In the genomic region with DNA sequence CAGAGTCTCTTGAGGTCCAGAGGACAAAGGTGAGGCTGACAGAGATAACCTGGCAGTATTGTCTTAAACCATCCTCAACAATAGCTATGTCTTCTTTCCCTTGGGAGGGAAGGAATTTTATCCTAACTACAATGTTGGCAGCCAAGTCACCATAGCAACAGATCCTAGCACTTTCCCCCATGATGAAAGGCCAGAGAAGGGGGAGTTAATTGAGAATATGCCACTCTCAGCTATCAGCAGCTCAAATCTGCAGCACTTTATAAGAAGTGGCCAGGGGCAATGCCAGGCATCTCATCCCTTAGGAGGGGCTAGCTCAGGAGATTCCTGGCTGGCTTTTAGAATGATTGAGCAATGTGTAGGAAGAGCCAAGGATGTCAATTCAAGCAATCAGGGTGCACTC, we compare ENCODE assay signal across 20 mouse cellular contexts.
DNase-seq lines count a peak whose midpoint lies in the region; ATAC-seq and TF ChIP-seq lines count a peak whose summit lies in the region.
"Had no signal": no experiment of that assay in that cellular context is flagged by ENCODE, and none has a peak within 500 bp of the region (broad histone marks: within the 10 kb centered on the region; RNA-seq: fewer than 3 reads in every experiment).

No protein-coding gene starts in this region.

- no peaks in the 10 kb centered on the region for H3K36me3 ChIP-seq in forebrain, postnatal 0 days (ENCODE audit: insufficient read depth)
- no peaks in the 10 kb centered on the region for H3K36me3 ChIP-seq in forebrain, embryonic 11.5 days (ENCODE audit: control insufficient read depth, insufficient read depth, low read length)
- H3K36me3 ChIP-seq in hindbrain, postnatal 0 days (ENCODE audit: insufficient read depth, low read length), result no peaks in the 10 kb centered on the region
- H3K36me3 ChIP-seq in hindbrain, embryonic 13.5 days, result no peaks in the 10 kb centered on the region
- no peaks in the 10 kb centered on the region for H3K36me3 ChIP-seq in midbrain, embryonic 13.5 days
- no peaks in the 10 kb centered on the region for H3K36me3 ChIP-seq in midbrain, postnatal 0 days (ENCODE audit: insufficient read depth, low read length)
- H3K36me3 ChIP-seq: embryonic facial prominence, embryonic 12.5 days; forebrain, embryonic 12.5 days; intestine, embryonic 15.5 days had no signal

- no peak overlapping the region for H3K9ac ChIP-seq in forebrain, postnatal 0 days
- no peak overlapping the region for H3K9ac ChIP-seq in forebrain, embryonic 11.5 days (ENCODE audit: low read length)
- H3K9ac ChIP-seq in hindbrain, postnatal 0 days (replicated peaks; ENCODE audit: low read length), result no peak overlapping the region
- no peak overlapping the region for H3K9ac ChIP-seq in hindbrain, embryonic 13.5 days
- H3K9ac ChIP-seq in midbrain, embryonic 13.5 days (replicated peaks), result no peak overlapping the region
- H3K9ac ChIP-seq in midbrain, postnatal 0 days (replicated peaks; ENCODE audit: low read length, poor library complexity, severe bottlenecking), result no peak overlapping the region
- H3K9ac ChIP-seq: embryonic facial prominence, embryonic 12.5 days; forebrain, embryonic 12.5 days; intestine, embryonic 15.5 days had no signal

- no peaks in the 10 kb centered on the region for H3K27me3 ChIP-seq in forebrain, postnatal 0 days (ENCODE audit: insufficient read depth, low read length)
- H3K27me3 ChIP-seq in forebrain, embryonic 11.5 days (ENCODE audit: control insufficient read depth, insufficient read depth, low read length), result no peaks in the 10 kb centered on the region
- no peaks in the 10 kb centered on the region for H3K27me3 ChIP-seq in hindbrain, postnatal 0 days (ENCODE audit: insufficient read depth, low read length)
- H3K27me3 ChIP-seq in hindbrain, embryonic 13.5 days, result no peaks in the 10 kb centered on the region
- H3K27me3 ChIP-seq in midbrain, embryonic 13.5 days, result no peaks in the 10 kb centered on the region
- H3K27me3 ChIP-seq in midbrain, postnatal 0 days (ENCODE audit: insufficient read depth, low read length), result no peaks in the 10 kb centered on the region
- H3K27me3 ChIP-seq: embryonic facial prominence, embryonic 12.5 days; forebrain, embryonic 12.5 days; intestine, embryonic 15.5 days had no signal

- H3K4me1 ChIP-seq in forebrain, postnatal 0 days (ENCODE audit: insufficient read depth), result no peaks in the 10 kb centered on the region
- H3K4me1 ChIP-seq in forebrain, embryonic 11.5 days (replicated peaks; ENCODE audit: control insufficient read depth, insufficient read depth, low read length), result no peaks in the 10 kb centered on the region
- no peaks in the 10 kb centered on the region for H3K4me1 ChIP-seq in hindbrain, postnatal 0 days (ENCODE audit: insufficient read depth, low read length)
- H3K4me1 ChIP-seq in hindbrain, embryonic 13.5 days (replicated peaks), result no peaks in the 10 kb centered on the region
- H3K4me1 ChIP-seq in midbrain, embryonic 13.5 days (replicated peaks), result peaks cover 8% of the 10 kb centered on the region
- no peaks in the 10 kb centered on the region; the same call in 1 of the 2 replicates for H3K4me1 ChIP-seq in midbrain, postnatal 0 days (ENCODE audit: insufficient read depth, low read length)
- H3K4me1 ChIP-seq: embryonic facial prominence, embryonic 12.5 days; forebrain, embryonic 12.5 days had no signal

- no peak overlapping the region for H3K4me3 ChIP-seq in forebrain, postnatal 0 days (ENCODE audit: low read depth, low read length)
- no peak overlapping the region for H3K4me3 ChIP-seq in forebrain, embryonic 11.5 days (ENCODE audit: low read depth, low read length)
- no peak overlapping the region for H3K4me3 ChIP-seq in hindbrain, postnatal 0 days (ENCODE audit: low read length)
- no peak overlapping the region for H3K4me3 ChIP-seq in hindbrain, embryonic 13.5 days
- H3K4me3 ChIP-seq in midbrain, embryonic 13.5 days (replicated peaks), result no peak overlapping the region
- H3K4me3 ChIP-seq in midbrain, postnatal 0 days (ENCODE audit: low read depth, low read length), result no peak overlapping the region
- H3K4me3 ChIP-seq: embryonic facial prominence, embryonic 12.5 days; forebrain, embryonic 12.5 days; gastrocnemius, adult 2 months; intestine, embryonic 15.5 days had no signal

- no peaks in the 10 kb centered on the region for H3K9me3 ChIP-seq in forebrain, postnatal 0 days (ENCODE audit: low read length)
- H3K9me3 ChIP-seq in forebrain, embryonic 11.5 days (ENCODE audit: control insufficient read depth, low read length), result no peaks in the 10 kb centered on the region
- H3K9me3 ChIP-seq in hindbrain, postnatal 0 days (ENCODE audit: low read length), result no peaks in the 10 kb centered on the region
- H3K9me3 ChIP-seq in hindbrain, embryonic 13.5 days, result no peaks in the 10 kb centered on the region
- 0 out of 2 replicates have a peak, but pooled peaks cover 2% of the 10 kb centered on the region for H3K9me3 ChIP-seq in midbrain, embryonic 13.5 days
- no peaks in the 10 kb centered on the region for H3K9me3 ChIP-seq in midbrain, postnatal 0 days (ENCODE audit: low read length)
- H3K9me3 ChIP-seq: embryonic facial prominence, embryonic 12.5 days; forebrain, embryonic 12.5 days; intestine, embryonic 15.5 days had no signal

- no peak overlapping the region for H3K4me2 ChIP-seq in forebrain, postnatal 0 days (ENCODE audit: low read depth)
- no peak overlapping the region for H3K4me2 ChIP-seq in forebrain, embryonic 11.5 days (ENCODE audit: low read depth, low read length, severe bottlenecking)
- no peak overlapping the region for H3K4me2 ChIP-seq in hindbrain, postnatal 0 days (ENCODE audit: low read depth, low read length)
- H3K4me2 ChIP-seq in hindbrain, embryonic 13.5 days, result no peak overlapping the region
- H3K4me2 ChIP-seq in midbrain, embryonic 13.5 days (replicated peaks), result no peak overlapping the region
- no peak overlapping the region for H3K4me2 ChIP-seq in midbrain, postnatal 0 days (ENCODE audit: low read depth, low read length, poor library complexity, severe bottlenecking)
- H3K4me2 ChIP-seq: embryonic facial prominence, embryonic 12.5 days; forebrain, embryonic 12.5 days; intestine, embryonic 15.5 days had no signal

- no peak overlapping the region for H3K27ac ChIP-seq in forebrain, postnatal 0 days (ENCODE audit: low read depth, low read length)
- no peak overlapping the region for H3K27ac ChIP-seq in forebrain, embryonic 11.5 days (ENCODE audit: low read depth, low read length)
- H3K27ac ChIP-seq in hindbrain, postnatal 0 days, result no peak overlapping the region
- no peak overlapping the region for H3K27ac ChIP-seq in hindbrain, embryonic 13.5 days
- no peak overlapping the region for H3K27ac ChIP-seq in midbrain, embryonic 13.5 days
- no peak overlapping the region for H3K27ac ChIP-seq in midbrain, postnatal 0 days (ENCODE audit: low read depth, low read length)
- H3K27ac ChIP-seq: embryonic facial prominence, embryonic 12.5 days; forebrain, embryonic 12.5 days; gastrocnemius, adult 2 months; intestine, embryonic 15.5 days had no signal

- no peak for DNase-seq in forebrain, postnatal 0 days
- no peak for DNase-seq in forebrain, embryonic 11.5 days (ENCODE audit: low spot score)
- peak; percentile 30 for DNase-seq in hindbrain, postnatal 0 days (ENCODE audit: low spot score)
- peak; percentile 30 for DNase-seq in midbrain, postnatal 0 days (ENCODE audit: low spot score)
- DNase-seq in layer of hippocampus, adult 9-11 months, result no peak
- DNase-seq: adrenal gland, adult 2 months; adrenal gland, postnatal 25 days; cerebellum, adult 11-12 months; cerebellum, adult 9-10 months; cerebellum, postnatal 25 days; gastrocnemius, adult 2 months; gastrocnemius, postnatal 25 days; heart, postnatal 10 days; heart, postnatal 4 days; kidney, adult 18-20 months had no signal

- ATAC-seq in forebrain, postnatal 0 days, result peak; percentile 53; the same call in 1 of the 2 replicates
- no peak for ATAC-seq in forebrain, embryonic 11.5 days (replicated peaks; ENCODE audit: low FRiP score)
- ATAC-seq in hindbrain, postnatal 0 days, result no peak
- ATAC-seq in hindbrain, embryonic 13.5 days (ENCODE audit: low FRiP score), result no peak
- peak; percentile 56; the same call in 1 of the 2 replicates for ATAC-seq in midbrain, embryonic 13.5 days
- ATAC-seq in midbrain, postnatal 0 days (ENCODE audit: low FRiP score), result peak; percentile 60
- ATAC-seq: intestine, embryonic 15.5 days had no signal

- no peak for TF ChIP-seq CTCF in forebrain, postnatal 0 days (IDR thresholded peaks at IDR 0.05; ENCODE audit: low read depth)
- no peak for TF ChIP-seq CTCF in hindbrain, postnatal 0 days (IDR thresholded peaks at IDR 0.05; ENCODE audit: low read depth)
- no peak for TF ChIP-seq CTCF in midbrain, postnatal 0 days (IDR thresholded peaks at IDR 0.05)

Comparison
In these comparisons a context has a peak if more than half of its experiments do, and no peak if none do; other contexts are left out.
1. ATAC-seq: peak in forebrain, postnatal 0 days (single experiment), midbrain, embryonic 13.5 days (single experiment) and midbrain, postnatal 0 days (single experiment); none in forebrain, embryonic 11.5 days (single experiment), hindbrain, postnatal 0 days (single experiment) and hindbrain, embryonic 13.5 days (single experiment).
2. DNase-seq: peak in hindbrain, postnatal 0 days (single experiment) and midbrain, postnatal 0 days (single experiment); none in forebrain, postnatal 0 days (single experiment), forebrain, embryonic 11.5 days (single experiment) and layer of hippocampus, adult 9-11 months (single experiment).